In genomic region chr9:110908631-110909016, GRCm38 (mm10) we compare ENCODE assay signal across 31 mouse cellular contexts. TPM values are rescaled to one million over a fixed set of nuclear protein-coding genes. Genes with fewer than 3 reads are reported as not detected.
"Had no signal": no experiment of that assay in that cellular context is flagged by ENCODE, and none has a peak within 500 bp of the region (broad histone marks: within the 10 kb centered on the region; RNA-seq: fewer than 3 reads in every experiment).

No protein-coding gene starts in this region.

- H3K9me3 ChIP-seq: heart, embryonic 10.5 days; kidney, embryonic 15.5 days; limb, embryonic 13.5 days; limb, embryonic 15.5 days had no signal

- DNase-seq: gastrocnemius, adult 2 months; gastrocnemius, postnatal 10 days; gastrocnemius, postnatal 25 days; heart, adult 18-20 months; heart, postnatal 10 days; heart, postnatal 4 days; kidney, adult 11 months; kidney, adult 2 months; kidney, adult 9 months; kidney, postnatal 14 days; kidney, postnatal 36 days; layer of hippocampus, adult 9-11 months; layer of hippocampus, postnatal 36 days; left cerebral cortex, postnatal 4 days had no signal

- H3K9ac ChIP-seq: heart, embryonic 12.5 days; hindbrain, embryonic 12.5 days; hindbrain, embryonic 14.5 days; kidney, embryonic 15.5 days; limb, embryonic 13.5 days; limb, embryonic 15.5 days had no signal

- H3K4me1 ChIP-seq: heart, embryonic 10.5 days; heart, embryonic 12.5 days; hindbrain, embryonic 10.5 days; hindbrain, embryonic 12.5 days; kidney, embryonic 15.5 days; limb, embryonic 13.5 days; limb, embryonic 15.5 days had no signal

- H3K4me3 ChIP-seq: gastrocnemius, adult 2 months; heart, embryonic 10.5 days; heart, embryonic 12.5 days; hindbrain, embryonic 10.5 days; hindbrain, embryonic 12.5 days; kidney, embryonic 15.5 days; limb, embryonic 13.5 days; limb, embryonic 15.5 days had no signal

- H3K27me3 ChIP-seq: heart, embryonic 12.5 days; kidney, embryonic 15.5 days; limb, embryonic 13.5 days; limb, embryonic 15.5 days had no signal

- H3K36me3 ChIP-seq: heart, embryonic 10.5 days; heart, embryonic 12.5 days; hindbrain, embryonic 10.5 days; hindbrain, embryonic 12.5 days; kidney, embryonic 15.5 days; limb, embryonic 13.5 days; limb, embryonic 15.5 days had no signal

- H3K4me2 ChIP-seq: heart, embryonic 12.5 days; hindbrain, embryonic 12.5 days; hindbrain, embryonic 14.5 days; kidney, embryonic 15.5 days; limb, embryonic 13.5 days; limb, embryonic 15.5 days had no signal

- ATAC-seq: hindbrain, embryonic 16.5 days; intestine, embryonic 16.5 days had no signal

- H3K27ac ChIP-seq: gastrocnemius, adult 2 months; heart, embryonic 10.5 days; hindbrain, embryonic 10.5 days; hindbrain, embryonic 12.5 days; hindbrain, embryonic 14.5 days; kidney, embryonic 15.5 days; kidney, postnatal 0 days had no signal

RNA-seq across cellular contexts. Expression of gene Fam240a, which starts 8.0 kb away (rescaled TPM):
- polyA plus RNA-seq: frontal cortex, adult 2 months; heart, embryonic 10.5 days; heart, embryonic 12.5 days; heart, embryonic 14.5 days; heart, embryonic 16.5 days; hindbrain, embryonic 10.5 days; hindbrain, embryonic 12.5 days; hindbrain, embryonic 14.5 days; hindbrain, embryonic 16.5 days; intestine, embryonic 14.5 days; intestine, embryonic 16.5 days; kidney, adult 2 months; kidney, embryonic 15.5 days; kidney, postnatal 0 days; large intestine, adult 2 months; limb, embryonic 11.5 days; limb, embryonic 13.5 days; limb, embryonic 15.5 days had no signal

RNA-seq across cellular contexts. Expression of gene Tdgf1, which starts 37.3 kb away (rescaled TPM):
- polyA plus RNA-seq: heart, embryonic 12.5 days; heart, embryonic 14.5 days; heart, embryonic 16.5 days; hindbrain, embryonic 10.5 days; hindbrain, embryonic 12.5 days; intestine, embryonic 14.5 days; intestine, embryonic 16.5 days; kidney, adult 2 months; kidney, embryonic 15.5 days; kidney, postnatal 0 days; large intestine, adult 2 months; limb, embryonic 11.5 days had no signal

RNA-seq across cellular contexts. Expression of gene Lrrc2, which starts 42.7 kb away (rescaled TPM):
- polyA plus RNA-seq: limb, embryonic 13.5 days had no signal
